22 mouse cellular contexts compared by ENCODE assay signal in the genomic region with DNA sequence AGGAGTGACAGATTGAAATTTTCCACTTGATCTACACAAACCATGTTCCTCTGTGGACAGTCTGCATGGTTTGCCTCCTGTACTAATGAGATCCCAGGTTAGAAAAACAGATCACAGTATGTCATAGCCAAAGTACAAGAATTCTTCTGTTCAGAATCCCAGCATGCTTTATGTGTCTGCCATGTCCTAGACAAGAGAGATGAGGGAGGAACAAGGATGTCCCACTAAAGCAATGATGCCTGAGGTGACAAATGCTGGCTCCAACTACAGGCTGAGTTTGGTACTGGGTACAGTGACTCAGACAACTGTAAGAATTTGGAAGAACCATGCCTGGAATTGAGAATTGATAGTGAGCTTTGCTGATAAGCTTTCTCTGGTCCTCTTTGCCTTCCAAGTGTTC. TPM values are rescaled to one million over a fixed set of nuclear protein-coding genes. Genes with fewer than 3 reads are reported as not detected.
DNase-seq lines count a peak whose midpoint lies in the region; ATAC-seq and TF ChIP-seq lines count a peak whose summit lies in the region.
"Had no signal": no experiment of that assay in that cellular context is flagged by ENCODE, and none has a peak within 500 bp of the region (broad histone marks: within the 10 kb centered on the region; RNA-seq: fewer than 3 reads in every experiment).

No protein-coding gene starts in this region.

- no peak for DNase-seq in gastrocnemius, adult 2 months
- DNase-seq in gastrocnemius, adult 8-10 months (ENCODE audit: low spot score in 2 of 2), result no peak
- no peak for DNase-seq in layer of hippocampus, adult 2 months (ENCODE audit: low spot score in 2 of 2)
- DNase-seq in layer of hippocampus, postnatal 14 days (ENCODE audit: low spot score in 2 of 2), result no peak
- no peak for DNase-seq in midbrain, embryonic 11.5 days (ENCODE audit: low spot score, missing footprints)
- DNase-seq in midbrain, embryonic 14.5 days, result no peak
- peak; percentile 21 for DNase-seq in retina, postnatal 1 day
- DNase-seq in urinary bladder, postnatal 4 days (ENCODE audit: low spot score in 2 of 2), result no peak
- DNase-seq: adrenal gland, postnatal 10 days; cerebellum, adult 18-20 months; gastrocnemius, postnatal 25 days; kidney, adult 18-20 months; thymus, adult 2 months; thymus, postnatal 4 days had no signal

- no peaks in the 10 kb centered on the region for H3K4me1 ChIP-seq in midbrain, embryonic 11.5 days (ENCODE audit: control insufficient read depth, insufficient read depth, low read length)
- no peaks in the 10 kb centered on the region for H3K4me1 ChIP-seq in midbrain, embryonic 14.5 days (ENCODE audit: control insufficient read depth, insufficient read depth, low read length)
- H3K4me1 ChIP-seq: liver, embryonic 12.5 days; lung, embryonic 15.5 days had no signal

- intact Hi-C loops in gastrocnemius, adult 2 months (cut with DNase I), result no loop called here

- TF ChIP-seq CTCF in gastrocnemius, adult 2 months (IDR thresholded peaks at IDR 0.05), result no peak
- TF ChIP-seq CTCF in layer of hippocampus, adult 2 months (conservative IDR thresholded peaks at IDR 0.05), result 0 out of 2 replicates have a peak, but pooled peaks have one; percentile 14

- H3K27ac ChIP-seq in gastrocnemius, adult 2 months, result peak overlapping the region; percentile 60
- H3K27ac ChIP-seq in layer of hippocampus, adult 2 months, result no peak overlapping the region
- no peak overlapping the region for H3K27ac ChIP-seq in midbrain, embryonic 11.5 days (ENCODE audit: low read depth, low read length)
- no peak overlapping the region for H3K27ac ChIP-seq in midbrain, embryonic 14.5 days (replicated peaks; ENCODE audit: low read depth, low read length)
- H3K27ac ChIP-seq: kidney, postnatal 0 days; limb, embryonic 10.5 days; liver, embryonic 12.5 days; lung, embryonic 15.5 days; macrophage had no signal

- H3K27me3 ChIP-seq in midbrain, embryonic 11.5 days (ENCODE audit: control insufficient read depth, insufficient read depth, low read length), result no peaks in the 10 kb centered on the region
- no peaks in the 10 kb centered on the region for H3K27me3 ChIP-seq in midbrain, embryonic 14.5 days (ENCODE audit: control insufficient read depth, insufficient read depth, low read length)
- H3K27me3 ChIP-seq: liver, embryonic 12.5 days; lung, embryonic 15.5 days had no signal

- H3K36me3 ChIP-seq in midbrain, embryonic 11.5 days (ENCODE audit: control insufficient read depth, insufficient read depth, low read length), result no peaks in the 10 kb centered on the region
- H3K36me3 ChIP-seq in midbrain, embryonic 14.5 days (ENCODE audit: control insufficient read depth, insufficient read depth, low read length), result no peaks in the 10 kb centered on the region
- H3K36me3 ChIP-seq: G1E; limb, embryonic 10.5 days; liver, embryonic 12.5 days; lung, embryonic 15.5 days had no signal

- ATAC-seq in midbrain, embryonic 11.5 days (ENCODE audit: low FRiP score), result 0 out of 2 replicates have a peak, but pooled peaks have one; percentile 44
- no peak for ATAC-seq in midbrain, embryonic 14.5 days (ENCODE audit: low FRiP score, low TSS enrichment)
- ATAC-seq: forebrain, embryonic 16.5 days; liver, embryonic 12.5 days had no signal

- no peak overlapping the region for H3K4me2 ChIP-seq in midbrain, embryonic 11.5 days
- no peak overlapping the region for H3K4me2 ChIP-seq in midbrain, embryonic 14.5 days (ENCODE audit: low read length)
- H3K4me2 ChIP-seq: liver, embryonic 12.5 days; lung, embryonic 15.5 days had no signal

- no peaks in the 10 kb centered on the region for H3K9me3 ChIP-seq in midbrain, embryonic 11.5 days (ENCODE audit: control insufficient read depth, low read length)
- H3K9me3 ChIP-seq in midbrain, embryonic 14.5 days (ENCODE audit: control insufficient read depth, low read length), result no peaks in the 10 kb centered on the region
- H3K9me3 ChIP-seq: G1E; limb, embryonic 10.5 days; liver, embryonic 12.5 days; lung, embryonic 15.5 days had no signal

- H3K4me3 ChIP-seq in gastrocnemius, adult 2 months, result no peak overlapping the region
- no peak overlapping the region for H3K4me3 ChIP-seq in layer of hippocampus, adult 2 months
- H3K4me3 ChIP-seq in midbrain, embryonic 11.5 days (ENCODE audit: low read depth, low read length), result no peak overlapping the region
- no peak overlapping the region for H3K4me3 ChIP-seq in midbrain, embryonic 14.5 days (replicated peaks; ENCODE audit: low read depth, low read length)
- H3K4me3 ChIP-seq: limb, embryonic 10.5 days; liver, embryonic 12.5 days; lung, embryonic 15.5 days; myocyte had no signal

- H3K9ac ChIP-seq in midbrain, embryonic 11.5 days (ENCODE audit: low read length), result no peak overlapping the region
- no peak overlapping the region for H3K9ac ChIP-seq in midbrain, embryonic 14.5 days (replicated peaks; ENCODE audit: low read length)
- H3K9ac ChIP-seq: liver, embryonic 12.5 days; lung, embryonic 15.5 days had no signal

RNA-seq across cellular contexts. Expression of a gene that starts 24.6 kb away (rescaled TPM):
- 1 to 10 TPM; 4.4 to 7.9 TPM for total RNA-seq in gastrocnemius, adult 2 months (2021)
- total RNA-seq in gastrocnemius, adult 8-10 months (2022), result 1 to 10 TPM; 3.5 to 5.4 (median 4.2) TPM
- 1 to 10 TPM; 7.5 to 8.1 TPM for total RNA-seq in layer of hippocampus, adult 2 months (2021)
- total RNA-seq in layer of hippocampus, postnatal 14 days (2021), result 10 to 100 TPM in 1 of 2 experiments, 1 to 10 TPM in 1; 8.5 to 11.7 TPM
- polyA plus RNA-seq in midbrain, embryonic 11.5 days (2014; fragmentation: Nextera tagmentation; extraction: Ambion mirVana), result 22.4 and 25.1 TPM in 2 replicates
- polyA plus RNA-seq in midbrain, embryonic 14.5 days (2014; fragmentation: Nextera tagmentation; extraction: Ambion mirVana), result 10.5 and 16.8 TPM in 2 replicates
- polyA plus RNA-seq: G1E, macrophage had no signal
